Mouse (Mus musculus) gastrocnemius, postnatal 4 days (tissue): ENCODE data around the gene Dpagt1. TPM values are rescaled to one million over a fixed set of nuclear protein-coding genes. Genes with fewer than 3 reads are reported as not detected.
"Not testable (repeated sequence)": the region's sequence is repeated elsewhere in the genome, so short reads cannot be mapped to it uniquely, and the experiment has no call there.

Source experiments
- DNase-seq, 2 experiments: peaks; one replicate each; pipeline ENCODE4 v3.0.0; 2021 to 2022; ENCODE audit warnings: low spot score in 2 of 2, mixed read lengths in 2 of 2
- long read RNA-seq, 2 experiments: library from polyadenylated mRNA; stranded (forward); transcript quantifications; one replicate each; pipeline ENCODE4 v2.0.0; 2021
- total RNA-seq, 2 experiments: library from RNA; stranded (reverse); gene quantifications; 2 replicates each; pipeline ENCODE4 v1.2.3; 2021

Dpagt1 gene
- 10 to 100 TPM; 18.4 to 18.8 TPM for total RNA-seq
- long read RNA-seq, experiment 1, transcript Dpagt1-201 (9 exons, 2,205 nt), result major isoform, 23 of 31 reads
- long read RNA-seq, experiment 1, partial matches to known transcripts, result 2 of 31 reads
- long read RNA-seq, experiment 1, other reads (novel, unspliced or antisense), result 4 of 31 reads
- long read RNA-seq, experiment 2, transcript Dpagt1-201 (9 exons, 2,205 nt), result major isoform, 29 of 40 reads
- long read RNA-seq, experiment 2, partial matches to known transcripts, result 4 of 40 reads
- long read RNA-seq, experiment 2, other reads (novel, unspliced or antisense), result 5 of 40 reads

DNA sequence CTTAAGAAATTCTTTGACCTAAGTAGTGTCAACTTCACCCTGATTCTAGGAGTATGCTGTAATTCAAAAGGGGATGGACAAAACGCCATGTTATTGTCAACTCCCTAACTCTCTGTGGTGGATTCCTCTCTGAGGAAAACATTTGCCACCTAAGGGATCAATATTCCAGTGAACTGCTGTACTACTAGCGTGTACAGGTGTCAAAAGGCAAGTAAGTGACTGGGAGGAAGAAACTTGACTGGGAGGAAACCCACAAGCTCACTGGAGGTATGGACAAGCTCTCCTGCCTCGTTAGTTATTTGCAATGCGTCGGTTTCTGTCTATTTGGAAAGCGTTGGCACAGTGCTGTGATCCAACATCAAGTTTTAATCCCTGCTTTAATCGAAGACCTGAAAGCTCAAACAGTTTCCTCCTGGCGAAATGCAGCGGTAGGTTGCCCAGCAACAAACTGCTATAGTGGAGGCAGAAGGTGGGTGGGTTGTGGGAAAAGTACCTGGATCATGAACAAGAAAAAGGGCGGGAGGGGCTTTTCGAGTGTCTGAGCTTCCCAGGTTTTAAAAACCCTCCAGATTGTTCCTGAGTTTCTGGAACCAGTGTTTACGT, at the start of gene Dpagt1:
Gene Dpagt1, plus strand, starts transcription at position 252 of the 603 bp plus-strand sequence.
- DNase-seq, result no peak

DNA sequence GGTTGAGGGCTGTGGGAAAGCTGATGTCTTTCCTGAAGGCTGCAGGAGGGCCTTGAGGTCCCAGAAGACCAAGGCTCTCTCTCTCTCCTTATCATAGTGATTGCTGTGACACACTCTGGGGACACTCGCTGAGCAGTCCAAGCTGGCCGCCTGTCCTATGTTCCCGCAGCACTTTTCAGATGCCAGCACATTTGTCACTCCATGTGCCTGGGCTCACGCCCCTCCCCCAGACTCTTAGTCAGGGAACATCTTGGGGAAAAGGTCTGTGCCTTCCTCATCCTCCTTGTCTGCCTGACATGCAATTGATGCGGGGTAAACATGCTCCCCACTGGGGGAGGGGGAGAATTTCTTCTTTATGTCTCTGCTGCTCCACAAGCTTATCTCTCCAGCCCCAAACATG, 42.6 kb upstream of the Dpagt1 start:
- DNase-seq, result no peak

DNA sequence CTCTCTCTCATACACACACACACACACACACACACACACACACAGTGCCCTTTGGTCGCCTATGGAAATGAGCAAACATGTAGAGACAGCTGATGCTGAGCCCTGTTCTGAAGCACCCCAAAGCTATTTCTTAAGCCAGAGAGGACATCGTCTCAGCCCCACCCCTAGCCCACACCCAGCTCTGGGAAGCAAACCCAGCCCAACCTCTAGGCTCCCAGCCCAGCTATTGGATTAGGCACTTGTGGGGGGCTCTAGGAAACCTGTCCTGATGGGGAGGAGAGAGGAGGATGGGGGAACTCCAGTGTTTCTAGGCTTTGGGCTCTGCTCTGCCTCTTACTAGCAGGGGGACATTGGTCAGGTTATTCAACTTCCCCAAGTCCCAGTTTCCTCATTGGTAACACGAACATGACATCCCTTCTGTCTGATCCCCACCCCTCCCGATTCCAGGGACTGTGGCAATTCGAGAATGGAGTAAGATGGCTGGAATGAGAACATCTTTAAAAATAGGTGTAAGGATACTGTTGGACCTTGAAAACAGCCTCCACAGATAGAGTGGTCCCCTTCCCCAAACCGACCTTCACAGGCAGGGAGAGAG, 39.5 kb upstream of the Dpagt1 start:
- DNase-seq, result no peak

GRCm38 (mm10) chr9:44287003-44287400, 38.8 kb upstream of the Dpagt1 start:
- DNase-seq, result no peak

GRCm38 (mm10) chr9:44287401-44288075, 38.3 kb upstream of the Dpagt1 start:
- DNase-seq, result peak in 1 of 2 experiments; percentile 30

DNA sequence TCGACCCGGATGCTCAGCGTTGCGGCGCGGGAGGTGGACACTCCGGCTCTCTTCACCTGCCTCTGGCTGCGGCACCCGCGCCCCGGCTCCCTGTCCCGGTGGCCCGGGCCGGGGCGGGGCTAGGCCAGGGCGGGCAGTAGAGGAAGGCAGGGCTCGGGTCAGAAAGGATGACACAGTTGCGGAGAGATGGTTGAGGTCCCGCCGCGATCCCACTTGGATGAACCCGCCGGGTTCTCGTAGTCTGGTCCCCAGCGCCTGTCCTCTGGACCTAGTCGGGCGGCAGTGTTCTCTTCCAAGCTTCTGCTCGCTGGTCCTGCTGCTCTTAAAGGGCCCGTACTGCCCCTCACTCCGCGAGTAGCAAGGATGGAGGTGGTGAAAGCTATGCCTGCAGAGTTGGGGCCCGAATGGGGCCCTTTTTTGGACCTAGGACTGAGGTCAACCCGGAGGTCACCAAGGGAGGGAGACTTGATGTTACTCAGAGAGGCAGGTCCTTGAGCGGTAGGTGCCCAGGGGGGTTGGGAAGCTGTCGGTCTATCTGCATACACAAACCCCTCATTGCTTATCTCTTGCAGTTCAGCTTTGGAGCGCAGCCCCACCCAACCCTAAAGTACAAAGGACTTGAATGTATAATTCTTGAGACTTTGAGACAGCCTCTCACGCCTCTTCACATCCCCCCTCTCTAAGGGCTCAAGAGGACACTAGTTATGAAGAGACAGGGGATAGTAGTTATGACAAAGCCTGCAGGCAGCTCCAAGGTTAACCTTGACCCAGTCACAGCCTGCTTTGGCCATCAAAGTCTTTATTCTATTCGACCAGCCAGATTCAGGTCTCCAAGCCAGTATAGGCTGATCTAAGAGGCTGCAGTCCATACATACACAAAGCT, 37.5 kb upstream of the Dpagt1 start, which contains the start of gene Abcg4:
Gene Abcg4, minus strand, starts transcription at position 540 of the 883 bp plus-strand sequence.
- peak in 1 of 2 experiments; percentile 23 for DNase-seq

DNA sequence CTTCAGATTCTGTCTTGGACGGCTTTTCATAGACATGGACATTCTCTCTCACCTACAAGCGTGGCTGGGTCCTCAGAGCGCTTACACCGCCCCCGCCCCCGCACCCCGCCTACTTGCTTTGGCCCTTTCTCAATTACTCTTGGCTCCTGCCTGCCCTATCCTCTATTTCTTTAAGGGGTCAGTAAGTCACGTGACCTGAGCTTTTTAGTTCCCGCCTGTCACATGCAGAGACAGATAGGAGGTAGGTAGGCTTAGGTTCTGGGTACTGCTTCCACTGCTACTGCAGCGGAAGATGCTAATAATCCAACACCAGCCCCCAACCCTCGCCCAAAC, 36.9 kb upstream of the Dpagt1 start:
- DNase-seq, result no peak

DNA sequence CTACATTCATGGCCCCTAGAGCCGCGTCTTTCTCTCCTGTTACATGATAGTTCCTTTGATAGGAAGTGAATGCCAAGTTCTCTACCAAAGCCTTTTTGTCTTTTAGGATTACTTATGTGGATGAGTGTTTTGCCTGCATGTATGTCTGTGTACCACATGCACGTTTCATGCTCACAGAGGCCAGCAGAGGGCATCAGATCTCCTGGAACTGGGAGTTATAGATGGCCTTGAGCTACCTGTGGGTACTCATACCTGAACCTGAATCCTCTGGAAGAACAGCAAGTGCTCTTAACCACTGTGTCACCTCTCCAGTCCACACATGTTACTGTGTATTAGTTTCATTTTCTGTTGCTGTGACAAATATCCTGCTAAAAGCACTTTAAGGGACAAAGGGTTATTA, 33.3 kb upstream of the Dpagt1 start:
- no peak for DNase-seq

- DNase-seq, result not testable (repeated sequence)
These were observed 25.8 kb upstream of the Dpagt1 start for GRCm38 (mm10) chr9:44300001-44300400.

GRCm38 (mm10) chr9:44305466-44306079, 20.2 kb upstream of the Dpagt1 start, which contains the start of gene Hinfp:
Hinfp (minus strand) TSS chr9:44305671.
- DNase-seq, result peak; percentile 92 to 99

GRCm38 (mm10) chr9:44306532-44306931, 19.3 kb upstream of the Dpagt1 start:
- no peak for DNase-seq

GRCm38 (mm10) chr9:44307248-44307647, 18.6 kb upstream of the Dpagt1 start:
- DNase-seq, result no peak

DNA sequence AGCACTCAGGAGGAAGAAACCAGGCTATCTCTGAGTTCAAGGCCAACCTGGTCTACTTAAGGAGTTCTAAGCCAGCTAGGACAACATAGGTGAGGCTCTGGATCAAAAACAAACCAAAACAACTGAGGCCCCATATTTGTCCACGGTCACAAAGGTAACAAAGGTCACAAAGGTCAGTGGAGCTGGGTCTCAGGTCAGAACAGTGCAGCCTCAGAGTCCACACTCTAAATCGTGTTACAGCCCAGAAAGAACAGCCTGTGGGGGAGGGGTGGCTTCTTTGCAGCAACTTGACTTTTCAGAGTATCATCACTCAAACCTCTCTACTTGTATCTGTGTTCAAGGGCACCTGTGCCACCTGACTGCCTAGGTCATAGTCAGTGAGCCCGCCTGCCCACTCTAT, 16.1 kb upstream of the Dpagt1 start:
- no peak for DNase-seq

DNA sequence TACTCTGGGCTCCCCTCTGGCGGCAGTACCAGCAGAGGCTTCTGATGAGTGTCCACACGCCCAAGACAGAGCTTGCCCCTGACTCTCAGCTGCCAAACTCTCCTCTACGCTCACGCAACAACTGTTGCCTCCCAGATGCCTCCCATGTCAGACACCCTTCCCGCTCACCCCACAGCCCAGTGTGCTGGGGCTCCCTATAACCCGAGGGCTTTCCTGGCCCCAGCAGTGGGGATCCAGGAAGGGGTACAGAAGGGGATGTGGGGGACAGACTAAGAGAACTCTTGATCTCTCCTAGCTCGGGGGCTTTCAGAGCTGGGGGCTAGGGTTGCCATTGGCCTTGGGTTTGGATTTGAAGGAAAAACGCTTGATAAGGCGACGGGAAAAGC, 15.1 kb upstream of the Dpagt1 start:
- DNase-seq, result no peak

DNA sequence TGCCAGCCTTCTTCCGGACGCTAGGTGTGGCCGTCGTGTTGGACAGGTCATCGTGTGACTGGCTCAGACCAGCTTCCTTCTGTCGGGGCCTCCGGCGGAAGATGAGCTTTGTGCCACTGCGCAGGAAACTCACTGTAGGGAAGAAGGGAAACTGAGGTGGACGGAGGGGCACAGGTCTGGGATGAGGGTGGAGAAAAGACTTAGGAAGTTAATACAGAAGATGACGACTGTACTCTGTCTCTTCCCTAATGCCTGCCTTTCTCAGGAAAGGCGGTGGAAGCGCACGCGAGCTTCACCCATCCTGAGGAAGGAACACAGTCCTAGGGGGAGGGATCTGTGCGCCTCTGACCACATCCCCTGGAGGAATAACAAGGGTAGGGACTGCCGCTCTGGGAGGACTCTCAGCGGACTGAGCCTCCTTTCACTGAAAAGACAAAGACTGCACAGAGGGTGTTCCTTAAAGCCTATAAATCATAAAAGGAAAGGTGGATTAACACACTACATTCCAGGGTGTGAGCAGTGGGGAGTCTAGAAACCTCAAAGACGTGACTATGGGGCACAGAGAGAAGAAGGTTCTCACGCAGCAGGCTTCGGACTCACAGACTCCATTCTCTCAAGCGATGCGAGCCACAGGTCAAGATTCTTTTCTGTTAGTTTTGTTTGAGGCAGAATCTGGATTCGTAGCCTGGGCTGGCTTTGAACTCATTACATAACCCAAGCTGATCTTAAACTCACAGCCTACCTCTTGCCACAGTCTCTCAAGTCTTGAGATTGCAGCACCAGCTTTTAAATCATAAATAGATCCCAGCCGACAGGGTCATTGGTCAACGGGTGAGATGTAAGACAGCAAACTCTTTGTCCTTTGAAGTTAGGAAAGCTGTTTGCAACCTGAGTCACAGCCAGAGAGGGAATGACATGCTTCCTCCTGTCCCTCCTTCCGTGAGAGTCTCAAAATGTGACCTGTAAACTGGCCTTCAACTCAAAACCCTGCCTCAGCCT, 14.4 kb upstream of the Dpagt1 start:
- DNase-seq, result no peak

- DNase-seq, result no peak
These were observed 12.2 kb upstream of the Dpagt1 start for GRCm38 (mm10) chr9:44313476-44314256.

GRCm38 (mm10) chr9:44314257-44314547, 11.6 kb upstream of the Dpagt1 start:
- no peak for DNase-seq

GRCm38 (mm10) chr9:44314910-44315309, 10.9 kb upstream of the Dpagt1 start:
- DNase-seq, result no peak

GRCm38 (mm10) chr9:44317452-44317851, 8.4 kb upstream of the Dpagt1 start:
- no peak for DNase-seq
